Mouse (Mus musculus) MEL (cell line): Measurements from ENCODE around the gene Aifm1. TPM values are rescaled to one million over a fixed set of nuclear protein-coding genes. Genes with fewer than 3 reads are reported as not detected.

Experiments
- DNase-seq: peaks from one replicate; pipeline ENCODE4 v3.0.0; 2011; ENCODE audit warnings: low read depth, low spot score
- H3K27ac ChIP-seq: 2 replicates; pipeline ENCODE4 v1.5.1; 2012; ENCODE audit warnings: low read depth, mild to moderate bottlenecking, control low read depth, low read length, moderate library complexity; ENCODE audit not compliant: control insufficient read depth
- H3K27me3 ChIP-seq, 2 experiments: fragments of 150-350 bp in 1 of 2; sonication (generic) in 1 of 2; 2 replicates each; pipeline ENCODE4 v1.6.1; 2012; ENCODE audit warnings: low read length in 2 of 2, mild to moderate bottlenecking in 2 of 2, improper control_type of control experiment in 1 of 2, moderate library complexity in 1 of 2; ENCODE audit not compliant: insufficient read depth in 2 of 2, control insufficient read depth in 1 of 2
- H3K36me3 ChIP-seq, 2 experiments: 2 replicates each; pipeline ENCODE4 v1.6.1; 2012 to 2014; ENCODE audit warnings: low read length in 2 of 2, improper control_type of control experiment in 1 of 2, inconsistent platforms in 1 of 2, mild to moderate bottlenecking in 1 of 2; ENCODE audit not compliant: insufficient read depth in 2 of 2, control insufficient read depth in 1 of 2
- H3K4me1 ChIP-seq, 2 experiments: fragments of 150-350 bp in 1 of 2; sonication (generic) in 1 of 2; 2 replicates each; pipeline ENCODE4 v1.6.1; 2012; ENCODE audit warnings: low read length in 2 of 2, improper control_type of control experiment in 1 of 2, mild to moderate bottlenecking in 1 of 2; ENCODE audit not compliant: insufficient read depth in 2 of 2, control insufficient read depth in 1 of 2
- H3K4me3 ChIP-seq, 2 experiments: fragments of 150-350 bp in 1 of 2; sonication (generic) in 1 of 2; 2 replicates each; pipeline ENCODE4 v1.5.1; 2012; ENCODE audit warnings: low read depth in 2 of 2, low read length in 2 of 2, mild to moderate bottlenecking in 2 of 2, moderate library complexity in 2 of 2, control low read depth in 1 of 2, improper control_type of control experiment in 1 of 2; ENCODE audit not compliant: control insufficient read depth in 1 of 2, insufficient read depth in 1 of 2
- H3K79me2 ChIP-seq: 2 replicates; pipeline ENCODE4 v1.6.1; 2012; ENCODE audit warnings: mild to moderate bottlenecking, low read length, moderate library complexity; ENCODE audit not compliant: control insufficient read depth, poor library complexity, insufficient read depth
- H3K9ac ChIP-seq: 2 replicates; pipeline ENCODE4 v1.6.1; 2012; ENCODE audit warnings: low read depth, mild to moderate bottlenecking, control low read depth, low read length, moderate library complexity; ENCODE audit not compliant: control insufficient read depth, poor library complexity, severe bottlenecking
- H3K9me3 ChIP-seq: fragments of 150-350 bp; sonication (generic); replicated peaks from 2 replicates; pipeline ENCODE4 v1.6.1; 2012; ENCODE audit warnings: mild to moderate bottlenecking, low read length, improper control_type of control experiment, moderate library complexity; ENCODE audit not compliant: insufficient read depth
- BHLHE40 ChIP-seq: IDR thresholded peaks from 2 replicates; pipeline ENCODE4 v1.6.1; 2012; ENCODE audit warnings: low read depth, mild to moderate bottlenecking, inconsistent platforms, low read length, improper control_type of control experiment, borderline replicate concordance
- CTCF ChIP-seq, 3 experiments: IDR thresholded peaks in 2 of 3; conservative IDR thresholded peaks in 1 of 3; 2 replicates each; pipeline ENCODE4 v1.5.1; 2011 to 2012; ENCODE audit warnings: low read length in 3 of 3, low read depth in 2 of 3, mild to moderate bottlenecking in 2 of 3, improper control_type of control experiment in 1 of 3, inconsistent platforms in 1 of 3, mixed read lengths in 1 of 3, moderate library complexity in 1 of 3; ENCODE audit not compliant: control insufficient read depth in 1 of 3, insufficient read depth in 1 of 3, poor library complexity in 1 of 3, severe bottlenecking in 1 of 3
- E2F4 ChIP-seq: IDR thresholded peaks from 2 replicates; pipeline ENCODE4 v1.6.1; 2011; ENCODE audit warnings: low read depth, low read length, improper control_type of control experiment, borderline replicate concordance
- EP300 ChIP-seq, 2 experiments: IDR thresholded peaks; 2 replicates each; pipeline ENCODE4 v1.6.1; 2011; ENCODE audit warnings: improper control_type of control experiment in 2 of 2, low read length in 2 of 2, low read depth in 1 of 2, mild to moderate bottlenecking in 1 of 2
- ETS1 ChIP-seq: IDR thresholded peaks from 2 replicates; pipeline ENCODE4 v1.6.1; 2012; ENCODE audit warnings: low read depth, mild to moderate bottlenecking, inconsistent platforms, low read length, improper control_type of control experiment, moderate library complexity
- MAFK ChIP-seq: IDR thresholded peaks from 2 replicates; pipeline ENCODE4 v1.6.1; 2011; ENCODE audit warnings: low read depth, mild to moderate bottlenecking, low read length, improper control_type of control experiment, borderline replicate concordance
- MAZ ChIP-seq: IDR thresholded peaks from 2 replicates; pipeline ENCODE4 v1.6.1; 2012; ENCODE audit warnings: low read depth, mild to moderate bottlenecking, inconsistent platforms, low read length, improper control_type of control experiment
- MEF2A ChIP-seq: IDR thresholded peaks from 2 replicates; pipeline ENCODE4 v1.6.1; 2014; ENCODE audit warnings: low read depth, mild to moderate bottlenecking, inconsistent platforms, low read length, improper control_type of control experiment; ENCODE audit not compliant: poor library complexity, insufficient replicate concordance, severe bottlenecking; ENCODE audit errors: extremely low read depth
- MXI1 ChIP-seq: IDR thresholded peaks from 2 replicates; pipeline ENCODE4 v1.6.1; 2011; ENCODE audit warnings: mild to moderate bottlenecking, low read depth, low read length, improper control_type of control experiment
- MYB ChIP-seq: IDR thresholded peaks from 2 replicates; pipeline ENCODE4 v1.6.1; 2011; ENCODE audit warnings: mild to moderate bottlenecking, low read depth, low read length, improper control_type of control experiment
- MYC ChIP-seq: IDR thresholded peaks from 2 replicates; pipeline ENCODE4 v1.6.1; 2011; ENCODE audit warnings: low read depth, mild to moderate bottlenecking, low read length, improper control_type of control experiment, moderate library complexity
- NELFE ChIP-seq: IDR thresholded peaks from 2 replicates; pipeline ENCODE4 v1.6.1; 2011; ENCODE audit warnings: low read depth, low read length, improper control_type of control experiment
- POLR2AphosphoS2 ChIP-seq: IDR thresholded peaks from 2 replicates; pipeline ENCODE4 v1.6.1; 2011; ENCODE audit warnings: low read length, improper control_type of control experiment
- RCOR1 ChIP-seq: IDR thresholded peaks from 2 replicates; pipeline ENCODE4 v1.6.1; 2012; ENCODE audit warnings: low read depth, mild to moderate bottlenecking, inconsistent platforms, low read length, improper control_type of control experiment
- SMC3 ChIP-seq: IDR thresholded peaks from 2 replicates; pipeline ENCODE4 v1.6.1; 2011; ENCODE audit warnings: low read depth, low read length, improper control_type of control experiment
- USF1 ChIP-seq: IDR thresholded peaks from 2 replicates; pipeline ENCODE4 v1.6.1; 2014; ENCODE audit warnings: low read depth, mild to moderate bottlenecking, inconsistent platforms, low read length, improper control_type of control experiment, moderate library complexity
- USF2 ChIP-seq, 2 experiments: IDR thresholded peaks; 2 replicates each; pipeline ENCODE4 v1.6.1; 2011 to 2012; ENCODE audit warnings: improper control_type of control experiment in 2 of 2, low read length in 2 of 2, borderline replicate concordance in 1 of 2, inconsistent platforms in 1 of 2, low read depth in 1 of 2, mild to moderate bottlenecking in 1 of 2; ENCODE audit not compliant: insufficient read depth in 1 of 2
- ZC3H11A ChIP-seq: IDR thresholded peaks from 2 replicates; pipeline ENCODE4 v1.6.1; 2012; ENCODE audit warnings: low read depth, mild to moderate bottlenecking, inconsistent platforms, low read length, improper control_type of control experiment
- ZKSCAN1 ChIP-seq: IDR thresholded peaks from 2 replicates; pipeline ENCODE4 v1.6.1; 2012; ENCODE audit warnings: low read depth, mild to moderate bottlenecking, inconsistent platforms, low read length, improper control_type of control experiment, moderate library complexity
- ZNF384 ChIP-seq: IDR thresholded peaks from 2 replicates; pipeline ENCODE4 v1.6.1; 2012; ENCODE audit warnings: low read depth, mild to moderate bottlenecking, inconsistent platforms, low read length, improper control_type of control experiment
- polyA plus RNA-seq, 2 experiments: library from polyadenylated mRNA; stranded (reverse) in 1 of 2; unstranded in 1 of 2; fragments of >175 nt in 1 of 2; fragments of >200 nt in 1 of 2; gene quantifications; 2 replicates each; pipeline versions ENCODE4 v1.2.1 to v1.2.4; 2012; ENCODE audit warnings: low replicate concordance in 2 of 2, low read depth in 1 of 2; ENCODE audit not compliant: insufficient read length in 2 of 2, insufficient read depth in 1 of 2, missing spikeins in 1 of 2
- total RNA-seq: library from RNA; depleted of rRNA; stranded (reverse); fragments of 300-350 nt; gene quantifications from 2 replicates; pipeline ENCODE4 v1.2.3, GENCODE M21; 2012

Aifm1 gene
- total and polyA plus RNA-seq, 3 experiments, result 69.1 to 99.1 TPM; not detected in 1

- H3K27me3 ChIP-seq, result no peaks in the 10 kb centered on the region
- H3K27ac ChIP-seq, result no peak overlapping the region
- no peak for TF ChIP-seq BHLHE40
- no peak for TF ChIP-seq MYC
- TF ChIP-seq POLR2AphosphoS2, result no peak
- no peak for TF ChIP-seq ZKSCAN1
- TF ChIP-seq CTCF (IDR thresholded peaks at IDR 0.05 in 2 of 3, conservative IDR thresholded peaks at IDR 0.05 in 1 of 3; ENCODE audit: control insufficient read depth in 1 of 3, insufficient read depth in 1 of 3, low read depth in 2 of 3, low read length in 3 of 3, poor library complexity in 1 of 3, severe bottlenecking in 1 of 3), result no peak
- TF ChIP-seq ZNF384, result no peak
- no peak for TF ChIP-seq SMC3
- no peak for TF ChIP-seq MXI1
- TF ChIP-seq MAFK, result no peak
- TF ChIP-seq ZC3H11A, result no peak
- no peak for TF ChIP-seq MEF2A
- TF ChIP-seq USF2 (IDR thresholded peaks at IDR 0.05; ENCODE audit: borderline replicate concordance in 1 of 2, insufficient read depth in 1 of 2, low read depth in 1 of 2, low read length in 2 of 2), result no peak
- TF ChIP-seq MAZ, result no peak
- TF ChIP-seq ETS1, result no peak
- TF ChIP-seq, all 39 proteins: peak for 0
- Histone ChIP-seq H3K79me2 (no peaks in the 10 kb centered on the region; the same call in 1 of the 2 replicates), H3K9ac (peak overlapping the region; percentile 81), H3K9me3 (no peaks in the 10 kb centered on the region), H3K36me3 (peaks cover 0 to 18% of the 10 kb centered on the region in 2 experiments; a peak in 2 of 4 replicates), H3K4me1 (peaks cover 1 to 17% of the 10 kb centered on the region in 2 experiments; a peak in 2 of 4 replicates), H3K4me3 (peak overlapping the region; percentile 70 to 87)
- DNase-seq, result no peak
Measured at GRCm38 (mm10) chrX:48462297-48462696, 51.1 kb downstream of the Aifm1 start.

- H3K4me1 ChIP-seq, result peaks cover 1 to 13% of the 10 kb centered on the region in 2 experiments; a peak in 2 of 4 replicates
- H3K27me3 ChIP-seq, result no peaks in the 10 kb centered on the region
- H3K9me3 ChIP-seq, result no peaks in the 10 kb centered on the region
- no peak overlapping the region for H3K9ac ChIP-seq
- no peak overlapping the region for H3K4me3 ChIP-seq
- no peak for TF ChIP-seq ZNF384
- no peak for TF ChIP-seq E2F4
- TF ChIP-seq RCOR1, result 0 out of 2 replicates have a peak, but pooled peaks have one; percentile 10
- peak; percentile 78 for TF ChIP-seq USF1
- no peak for TF ChIP-seq NELFE
- no peak for TF ChIP-seq MYB
- no peak for TF ChIP-seq EP300 (IDR thresholded peaks at IDR 0.05; ENCODE audit: low read depth in 1 of 2, low read length in 2 of 2)
- peak; percentile 62; the same call in 1 of the 2 replicates for TF ChIP-seq BHLHE40
- H3K79me2 ChIP-seq, result no peaks in the 10 kb centered on the region; the same call in 1 of the 2 replicates
- peaks cover 0 to 8% of the 10 kb centered on the region in 2 experiments; a peak in 1 of 4 replicates for H3K36me3 ChIP-seq
- DNase-seq, result peak; percentile 23
- no peak overlapping the region for H3K27ac ChIP-seq
Measured at GRCm38 (mm10) chrX:48461006-48461405, 52.4 kb downstream of the Aifm1 start.
